Mouse (Mus musculus) MEL (cell line): Measurements from ENCODE around the gene Spata2. TPM values are rescaled to one million over a fixed set of nuclear protein-coding genes. Genes with fewer than 3 reads are reported as not detected.

Experiments
- DNase-seq: peaks from one replicate; pipeline ENCODE4 v3.0.0; 2011; ENCODE audit warnings: low read depth, low spot score
- H3K27ac ChIP-seq: 2 replicates; pipeline ENCODE4 v1.5.1; 2012; ENCODE audit warnings: low read depth, mild to moderate bottlenecking, control low read depth, low read length, moderate library complexity; ENCODE audit not compliant: control insufficient read depth
- H3K27me3 ChIP-seq, 2 experiments: fragments of 150-350 bp in 1 of 2; sonication (generic) in 1 of 2; 2 replicates each; pipeline ENCODE4 v1.6.1; 2012; ENCODE audit warnings: low read length in 2 of 2, mild to moderate bottlenecking in 2 of 2, improper control_type of control experiment in 1 of 2, moderate library complexity in 1 of 2; ENCODE audit not compliant: insufficient read depth in 2 of 2, control insufficient read depth in 1 of 2
- H3K36me3 ChIP-seq, 2 experiments: 2 replicates each; pipeline ENCODE4 v1.6.1; 2012 to 2014; ENCODE audit warnings: low read length in 2 of 2, improper control_type of control experiment in 1 of 2, inconsistent platforms in 1 of 2, mild to moderate bottlenecking in 1 of 2; ENCODE audit not compliant: insufficient read depth in 2 of 2, control insufficient read depth in 1 of 2
- H3K4me1 ChIP-seq, 2 experiments: fragments of 150-350 bp in 1 of 2; sonication (generic) in 1 of 2; 2 replicates each; pipeline ENCODE4 v1.6.1; 2012; ENCODE audit warnings: low read length in 2 of 2, improper control_type of control experiment in 1 of 2, mild to moderate bottlenecking in 1 of 2; ENCODE audit not compliant: insufficient read depth in 2 of 2, control insufficient read depth in 1 of 2
- H3K4me3 ChIP-seq, 2 experiments: fragments of 150-350 bp in 1 of 2; sonication (generic) in 1 of 2; 2 replicates each; pipeline ENCODE4 v1.5.1; 2012; ENCODE audit warnings: low read depth in 2 of 2, low read length in 2 of 2, mild to moderate bottlenecking in 2 of 2, moderate library complexity in 2 of 2, control low read depth in 1 of 2, improper control_type of control experiment in 1 of 2; ENCODE audit not compliant: control insufficient read depth in 1 of 2, insufficient read depth in 1 of 2
- H3K79me2 ChIP-seq: 2 replicates; pipeline ENCODE4 v1.6.1; 2012; ENCODE audit warnings: mild to moderate bottlenecking, low read length, moderate library complexity; ENCODE audit not compliant: control insufficient read depth, poor library complexity, insufficient read depth
- H3K9ac ChIP-seq: 2 replicates; pipeline ENCODE4 v1.6.1; 2012; ENCODE audit warnings: low read depth, mild to moderate bottlenecking, control low read depth, low read length, moderate library complexity; ENCODE audit not compliant: control insufficient read depth, poor library complexity, severe bottlenecking
- H3K9me3 ChIP-seq: fragments of 150-350 bp; sonication (generic); replicated peaks from 2 replicates; pipeline ENCODE4 v1.6.1; 2012; ENCODE audit warnings: mild to moderate bottlenecking, low read length, improper control_type of control experiment, moderate library complexity; ENCODE audit not compliant: insufficient read depth
- BHLHE40 ChIP-seq: IDR thresholded peaks from 2 replicates; pipeline ENCODE4 v1.6.1; 2012; ENCODE audit warnings: low read depth, mild to moderate bottlenecking, inconsistent platforms, low read length, improper control_type of control experiment, borderline replicate concordance
- E2F4 ChIP-seq: IDR thresholded peaks from 2 replicates; pipeline ENCODE4 v1.6.1; 2011; ENCODE audit warnings: low read depth, low read length, improper control_type of control experiment, borderline replicate concordance
- ETS1 ChIP-seq: IDR thresholded peaks from 2 replicates; pipeline ENCODE4 v1.6.1; 2012; ENCODE audit warnings: low read depth, mild to moderate bottlenecking, inconsistent platforms, low read length, improper control_type of control experiment, moderate library complexity
- GATA1 ChIP-seq: IDR thresholded peaks from 2 replicates; pipeline ENCODE4 v1.6.1; 2011; ENCODE audit warnings: low read depth, low read length, improper control_type of control experiment
- KAT2A ChIP-seq: conservative IDR thresholded peaks from 2 replicates; pipeline ENCODE4 v1.6.1; 2012; ENCODE audit warnings: low read depth, low read length, improper control_type of control experiment, inconsistent platforms
- MAX ChIP-seq: IDR thresholded peaks from 2 replicates; pipeline ENCODE4 v1.6.1; 2011; ENCODE audit warnings: low read length, improper control_type of control experiment
- MAZ ChIP-seq: IDR thresholded peaks from 2 replicates; pipeline ENCODE4 v1.6.1; 2012; ENCODE audit warnings: low read depth, mild to moderate bottlenecking, inconsistent platforms, low read length, improper control_type of control experiment
- MXI1 ChIP-seq: IDR thresholded peaks from 2 replicates; pipeline ENCODE4 v1.6.1; 2011; ENCODE audit warnings: mild to moderate bottlenecking, low read depth, low read length, improper control_type of control experiment
- MYC ChIP-seq: IDR thresholded peaks from 2 replicates; pipeline ENCODE4 v1.6.1; 2011; ENCODE audit warnings: low read depth, mild to moderate bottlenecking, low read length, improper control_type of control experiment, moderate library complexity
- NRF1 ChIP-seq: IDR thresholded peaks from 2 replicates; pipeline ENCODE4 v1.6.1; 2014; ENCODE audit warnings: low read depth, mild to moderate bottlenecking, inconsistent platforms, low read length, improper control_type of control experiment, moderate library complexity; ENCODE audit not compliant: poor library complexity, insufficient read depth, severe bottlenecking
- POLR2A ChIP-seq, 2 experiments: IDR thresholded peaks; 2 replicates each; pipeline ENCODE4 v1.6.1; 2011 to 2012; ENCODE audit warnings: low read length in 2 of 2, mild to moderate bottlenecking in 2 of 2, control low read depth in 1 of 2, improper control_type of control experiment in 1 of 2, low read depth in 1 of 2, moderate library complexity in 1 of 2; ENCODE audit not compliant: control insufficient read depth in 1 of 2, insufficient read depth in 1 of 2, poor library complexity in 1 of 2
- POLR2AphosphoS2 ChIP-seq: IDR thresholded peaks from 2 replicates; pipeline ENCODE4 v1.6.1; 2011; ENCODE audit warnings: low read length, improper control_type of control experiment
- POLR2AphosphoS5 ChIP-seq: IDR thresholded peaks from 2 replicates; pipeline ENCODE4 v1.6.1; 2012; ENCODE audit warnings: low read depth, borderline replicate concordance, mild to moderate bottlenecking, inconsistent platforms, low read length, moderate library complexity, mixed read lengths
- RAD21 ChIP-seq: IDR thresholded peaks from 2 replicates; pipeline ENCODE4 v1.6.1; 2011; ENCODE audit warnings: mild to moderate bottlenecking, low read depth, low read length, improper control_type of control experiment
- RCOR1 ChIP-seq: IDR thresholded peaks from 2 replicates; pipeline ENCODE4 v1.6.1; 2012; ENCODE audit warnings: low read depth, mild to moderate bottlenecking, inconsistent platforms, low read length, improper control_type of control experiment
- SMC3 ChIP-seq: IDR thresholded peaks from 2 replicates; pipeline ENCODE4 v1.6.1; 2011; ENCODE audit warnings: low read depth, low read length, improper control_type of control experiment
- TCF12 ChIP-seq: IDR thresholded peaks from 2 replicates; pipeline ENCODE4 v1.6.1; 2014; ENCODE audit warnings: low read depth, mild to moderate bottlenecking, inconsistent platforms, low read length, improper control_type of control experiment, moderate library complexity
- USF2 ChIP-seq, 2 experiments: IDR thresholded peaks; 2 replicates each; pipeline ENCODE4 v1.6.1; 2011 to 2012; ENCODE audit warnings: improper control_type of control experiment in 2 of 2, low read length in 2 of 2, borderline replicate concordance in 1 of 2, inconsistent platforms in 1 of 2, low read depth in 1 of 2, mild to moderate bottlenecking in 1 of 2; ENCODE audit not compliant: insufficient read depth in 1 of 2
- ZNF384 ChIP-seq: IDR thresholded peaks from 2 replicates; pipeline ENCODE4 v1.6.1; 2012; ENCODE audit warnings: low read depth, mild to moderate bottlenecking, inconsistent platforms, low read length, improper control_type of control experiment
- polyA plus RNA-seq, 2 experiments: library from polyadenylated mRNA; stranded (reverse) in 1 of 2; unstranded in 1 of 2; fragments of >175 nt in 1 of 2; fragments of >200 nt in 1 of 2; gene quantifications; 2 replicates each; pipeline versions ENCODE4 v1.2.1 to v1.2.4; 2012; ENCODE audit warnings: low replicate concordance in 2 of 2, low read depth in 1 of 2; ENCODE audit not compliant: insufficient read length in 2 of 2, insufficient read depth in 1 of 2, missing spikeins in 1 of 2
- total RNA-seq: library from RNA; depleted of rRNA; stranded (reverse); fragments of 300-350 nt; gene quantifications from 2 replicates; pipeline ENCODE4 v1.2.3, GENCODE M21; 2012

Spata2 gene
- total and polyA plus RNA-seq, 3 experiments = 9.4 to 33.5 TPM; not detected in 1

DNA sequence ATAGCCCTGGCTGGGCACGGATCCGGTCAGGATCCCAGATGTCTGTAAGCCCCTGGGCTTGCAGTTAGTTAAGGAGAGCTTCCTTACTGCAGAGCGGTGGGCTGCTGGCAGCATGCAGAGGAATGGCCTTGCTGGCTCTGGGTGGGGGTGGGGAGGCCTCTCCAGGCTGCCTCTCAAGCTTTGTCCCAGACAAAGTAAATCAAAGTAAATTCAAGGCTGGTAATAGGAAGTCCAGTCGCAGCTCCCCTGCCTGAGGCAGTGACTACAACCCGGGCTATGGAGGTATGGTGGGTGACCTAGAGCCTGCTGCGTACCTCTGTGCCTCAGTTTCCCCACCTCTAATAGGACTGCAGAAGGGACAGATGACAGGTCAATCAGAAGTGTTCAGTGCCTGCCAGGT, 48.6 kb upstream of the Spata2 start:
- no peak overlapping the region for H3K27ac ChIP-seq
- peaks cover 9 to 11% of the 10 kb centered on the region in 2 experiments for H3K4me1 ChIP-seq
- peaks cover 0 to 9% of the 10 kb centered on the region in 2 experiments; a peak in 2 of 4 replicates for H3K36me3 ChIP-seq
- no peak for DNase-seq
- no peak overlapping the region for H3K9ac ChIP-seq
- TF ChIP-seq RCOR1 = no peak
- TF ChIP-seq POLR2AphosphoS2 = no peak
- no peak for TF ChIP-seq KAT2A
- no peak for TF ChIP-seq USF2 (IDR thresholded peaks at IDR 0.05; ENCODE audit: borderline replicate concordance in 1 of 2, insufficient read depth in 1 of 2, low read depth in 1 of 2, low read length in 2 of 2)
- no peak for TF ChIP-seq MYC
- no peak for TF ChIP-seq E2F4
- no peak for TF ChIP-seq GATA1
- no peak for TF ChIP-seq NRF1
- TF ChIP-seq MAZ = no peak
- no peak for TF ChIP-seq SMC3
- TF ChIP-seq ZNF384 = no peak
- TF ChIP-seq BHLHE40 = no peak
- no peak for TF ChIP-seq ETS1
- no peak for TF ChIP-seq TCF12
- no peak for TF ChIP-seq POLR2AphosphoS5
- no peak for TF ChIP-seq MAX
- no peak for TF ChIP-seq RAD21
- no peak for TF ChIP-seq POLR2A (IDR thresholded peaks at IDR 0.05; ENCODE audit: control insufficient read depth in 1 of 2, insufficient read depth in 1 of 2, low read depth in 1 of 2, low read length in 2 of 2, poor library complexity in 1 of 2)
- TF ChIP-seq MXI1 = no peak
- no peaks in the 10 kb centered on the region for H3K27me3 ChIP-seq
- no peaks in the 10 kb centered on the region; the same call in 1 of the 2 replicates for H3K79me2 ChIP-seq
- H3K4me3 ChIP-seq = no peak overlapping the region
- no peaks in the 10 kb centered on the region for H3K9me3 ChIP-seq

DNA sequence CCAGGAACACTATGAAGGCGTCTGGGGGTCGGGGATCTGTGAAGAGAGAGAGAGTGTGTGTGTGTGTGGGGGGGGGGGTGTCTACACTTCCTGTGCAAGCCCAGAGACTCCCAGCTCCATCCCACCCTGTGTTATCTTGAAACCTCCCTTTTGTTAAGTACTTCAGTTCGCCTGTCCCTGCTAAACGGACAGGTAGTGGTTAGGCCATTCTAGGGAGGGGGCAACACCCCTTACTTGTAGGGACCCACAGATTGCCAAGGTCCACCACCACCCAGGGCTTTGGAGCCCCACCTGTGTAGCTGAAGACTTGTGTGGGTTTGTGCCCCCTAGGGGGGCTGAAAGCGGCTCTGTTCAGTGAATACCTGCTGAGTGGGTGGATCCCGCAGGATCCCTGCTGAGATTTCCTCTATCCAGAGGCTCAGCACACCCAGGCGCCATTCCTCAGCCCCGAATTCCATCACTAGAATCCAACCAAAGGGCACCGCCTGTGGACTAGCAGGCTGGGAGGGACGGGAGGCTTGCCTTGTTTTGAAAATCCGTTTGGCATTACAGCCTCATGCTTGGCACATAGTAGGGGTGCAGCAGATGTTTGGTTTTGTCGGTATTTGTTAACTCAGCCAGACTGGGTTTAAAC, 47.9 kb upstream of the Spata2 start:
- H3K79me2 ChIP-seq = no peaks in the 10 kb centered on the region; the same call in 1 of the 2 replicates
- H3K9ac ChIP-seq = no peak overlapping the region
- H3K4me3 ChIP-seq = no peak overlapping the region
- TF ChIP-seq MAX (no peak), TCF12 (no peak)
- H3K27me3 ChIP-seq = no peaks in the 10 kb centered on the region
- peaks cover 0 to 15% of the 10 kb centered on the region in 2 experiments; a peak in 2 of 4 replicates for H3K36me3 ChIP-seq
- H3K9me3 ChIP-seq = no peaks in the 10 kb centered on the region
- peaks cover 14 to 15% of the 10 kb centered on the region in 2 experiments for H3K4me1 ChIP-seq
- H3K27ac ChIP-seq = no peak overlapping the region
- DNase-seq = no peak
